Mouse (Mus musculus) intestine, embryonic 16.5 days (tissue): ENCODE measurements around the gene Usp24. TPM values are rescaled to one million over a fixed set of nuclear protein-coding genes. Genes with fewer than 3 reads are reported as not detected.
A peak's percentile ranks its signal among the peaks of the same experiment; 100 is the strongest.
"Not testable (repeated sequence)": the region's sequence is repeated elsewhere in the genome, so short reads cannot be mapped to it uniquely, and the experiment has no call there.

Experiments
- ATAC-seq: fragments of 200-750 bp; cut with Nextera tagmentation; 2 replicates; pipeline ENCODE4 v1.8.0; 2017; ENCODE audit warnings: moderate TSS enrichment, moderate library complexity
- H3K27ac ChIP-seq: fragments of 300-500 bp; sonication (generic); 2 replicates; pipeline ENCODE4 v1.5.1; 2014; ENCODE audit warnings: mild to moderate bottlenecking, low read length
- H3K27me3 ChIP-seq: fragments of 300-500 bp; sonication (generic); replicated peaks from 2 replicates; pipeline ENCODE4 v1.6.1; 2014; ENCODE audit warnings: low read length, control low read depth, mixed read lengths; ENCODE audit not compliant: control insufficient read depth, insufficient read depth
- H3K36me3 ChIP-seq: fragments of 300-500 bp; sonication (generic); 2 replicates; pipeline ENCODE4 v1.6.1; 2014; ENCODE audit warnings: low read length, control low read depth; ENCODE audit not compliant: control insufficient read depth, insufficient read depth
- H3K4me1 ChIP-seq: fragments of 300-500 bp; sonication (generic); 2 replicates; pipeline ENCODE4 v1.6.1; 2014; ENCODE audit warnings: low read length, control low read depth, mixed read lengths; ENCODE audit not compliant: control insufficient read depth, insufficient read depth
- H3K4me2 ChIP-seq: fragments of 300-500 bp; sonication (generic); 2 replicates; pipeline ENCODE4 v1.6.1; 2014; ENCODE audit warnings: low read depth, low read length, control low read depth
- H3K4me3 ChIP-seq: fragments of 300-500 bp; sonication (generic); 2 replicates; pipeline ENCODE4 v1.5.1; 2014; ENCODE audit warnings: mild to moderate bottlenecking, low read length
- H3K9ac ChIP-seq: fragments of 300-500 bp; sonication (generic); 2 replicates; pipeline ENCODE4 v1.6.1; 2014; ENCODE audit warnings: low read depth, low read length
- H3K9me3 ChIP-seq: fragments of 300-500 bp; sonication (generic); 2 replicates; pipeline ENCODE4 v1.6.1; 2016; ENCODE audit warnings: low read length, control low read depth; ENCODE audit not compliant: control insufficient read depth
- WGBS: fragments of 180-500 bp; shearing (Covaris S2); extraction: QIAGEN DNeasy Blood & Tissue Kit; methylation state at CpG from one replicate; pipeline ENCODE4 v1.1.7; 2014; 5-methylcytosine and 5-hydroxymethylcytosine counted together
- polyA plus RNA-seq: library from polyadenylated mRNA; unstranded; fragments of >200 nt; fragmentation: Nextera tagmentation; extraction: Ambion mirVana; gene quantifications from 2 replicates; pipeline ENCODE4 v1.2.1, GENCODE M21; 2015

The Usp24 gene
- polyA plus RNA-seq, 1 experiment from 2014 or later: 3.7 TPM

- peak overlapping the region; percentile 94 for H3K9ac ChIP-seq
- WGBS: under 1% methylated on average over 81 of the region's 81 CpGs
- peaks cover 12% of the 10 kb centered on the region for H3K4me1 ChIP-seq
- peak overlapping the region; percentile 81 for H3K4me2 ChIP-seq
- peak; percentile 77 for ATAC-seq
- peak overlapping the region; percentile 90 for H3K27ac ChIP-seq
- H3K9me3 ChIP-seq: no peaks in the 10 kb centered on the region
- no peaks in the 10 kb centered on the region for H3K36me3 ChIP-seq
- H3K27me3 ChIP-seq: no peaks in the 10 kb centered on the region
- peak overlapping the region; percentile 98 for H3K4me3 ChIP-seq
Measured at GRCm38 (mm10) chr4:106316351-106317178, 552 bp downstream of the Usp24 start.

GRCm38 (mm10) chr4:106317179-106318055 is 1.4 kb downstream of the Usp24 start:
- Histone ChIP-seq H3K9ac (peak overlapping the region; percentile 94), H3K4me2 (peak overlapping the region; percentile 81), H3K36me3 (no peaks in the 10 kb centered on the region), H3K27ac (peak overlapping the region; percentile 16; the same call in 1 of the 2 replicates), H3K27me3 (no peaks in the 10 kb centered on the region), H3K4me3 (peak overlapping the region; percentile 98), H3K9me3 (no peaks in the 10 kb centered on the region), H3K4me1 (peaks cover 14% of the 10 kb centered on the region)
- ATAC-seq: peak; percentile 10; the same call in 1 of the 2 replicates
- 13% methylated on average over 19 of the region's 19 CpGs for WGBS

GRCm38 (mm10) chr4:106318208-106318607 is 2.2 kb downstream of the Usp24 start:
- Histone ChIP-seq H3K4me3 (no peak overlapping the region), H3K9ac (no peak overlapping the region), H3K9me3 (no peaks in the 10 kb centered on the region), H3K4me2 (peak overlapping the region; percentile 81), H3K27ac (no peak overlapping the region), H3K27me3 (no peaks in the 10 kb centered on the region), H3K4me1 (peaks cover 14% of the 10 kb centered on the region), H3K36me3 (no peaks in the 10 kb centered on the region)
- no peak for ATAC-seq
- WGBS: 75% methylated on average over 4 of the region's 4 CpGs

- Histone ChIP-seq H3K27ac (no peak overlapping the region), H3K4me2 (no peak overlapping the region), H3K9me3 (no peaks in the 10 kb centered on the region), H3K4me3 (no peak overlapping the region), H3K9ac (no peak overlapping the region), H3K36me3 (no peaks in the 10 kb centered on the region), H3K27me3 (no peaks in the 10 kb centered on the region), H3K4me1 (peaks cover 14% of the 10 kb centered on the region)
- 70% methylated on average over 6 of the region's 6 CpGs for WGBS
- no peak for ATAC-seq
Measured at GRCm38 (mm10) chr4:106318976-106319375, 3.0 kb downstream of the Usp24 start.

- no peak overlapping the region for H3K4me3 ChIP-seq
- H3K4me2 ChIP-seq: no peak overlapping the region
- no peak for ATAC-seq
- H3K36me3 ChIP-seq: no peaks in the 10 kb centered on the region
- no peak overlapping the region for H3K27ac ChIP-seq
- H3K27me3 ChIP-seq: no peaks in the 10 kb centered on the region
- H3K9me3 ChIP-seq: no peaks in the 10 kb centered on the region
- H3K9ac ChIP-seq: no peak overlapping the region
- peaks cover 8% of the 10 kb centered on the region for H3K4me1 ChIP-seq
- 90% methylated on average over 10 of the region's 10 CpGs for WGBS
Measured at GRCm38 (mm10) chr4:106322846-106323245, 6.8 kb downstream of the Usp24 start.

GRCm38 (mm10) chr4:106323318-106323717 is 7.3 kb downstream of the Usp24 start:
- no peak overlapping the region for H3K4me2 ChIP-seq
- H3K4me3 ChIP-seq: no peak overlapping the region
- WGBS: 74% methylated on average over 2 of the region's 2 CpGs
- ATAC-seq: no peak
- peaks cover 3% of the 10 kb centered on the region for H3K4me1 ChIP-seq
- no peak overlapping the region for H3K27ac ChIP-seq
- H3K36me3 ChIP-seq: no peaks in the 10 kb centered on the region
- H3K9me3 ChIP-seq: no peaks in the 10 kb centered on the region
- H3K9ac ChIP-seq: no peak overlapping the region
- no peaks in the 10 kb centered on the region for H3K27me3 ChIP-seq

GRCm38 (mm10) chr4:106327436-106327835 is 11.4 kb downstream of the Usp24 start:
- no peaks in the 10 kb centered on the region for H3K36me3 ChIP-seq
- no peak overlapping the region for H3K9ac ChIP-seq
- no peak overlapping the region for H3K4me3 ChIP-seq
- H3K9me3 ChIP-seq: no peaks in the 10 kb centered on the region
- ATAC-seq: peak; percentile 82
- no peak overlapping the region for H3K4me2 ChIP-seq
- no peaks in the 10 kb centered on the region for H3K27me3 ChIP-seq
- peaks cover 9% of the 10 kb centered on the region for H3K4me1 ChIP-seq
- H3K27ac ChIP-seq: no peak overlapping the region
- 63% methylated on average over 5 of the region's 5 CpGs for WGBS

- no peak overlapping the region for H3K4me2 ChIP-seq
- no peak for ATAC-seq
- WGBS: 92% methylated on average over 4 of the region's 4 CpGs
Measured at GRCm38 (mm10) chr4:106328704-106329103, 12.7 kb downstream of the Usp24 start.

GRCm38 (mm10) chr4:106329171-106329570 is 13.2 kb downstream of the Usp24 start:
- H3K4me3 ChIP-seq, H3K9ac ChIP-seq, H3K27me3 ChIP-seq, H3K4me1 ChIP-seq, H3K36me3 ChIP-seq, H3K4me2 ChIP-seq, ATAC-seq, H3K27ac ChIP-seq, H3K9me3 ChIP-seq: not testable (repeated sequence)
- 90% methylated on average over 6 of the region's 6 CpGs for WGBS

More at GRCm38 (mm10) chr4:106328704-106329103, 12.7 kb downstream of the Usp24 start:
- Histone ChIP-seq H3K4me1 (peaks cover 9% of the 10 kb centered on the region), H3K4me3 (no peak overlapping the region), H3K9me3 (no peaks in the 10 kb centered on the region), H3K27ac (no peak overlapping the region), H3K36me3 (no peaks in the 10 kb centered on the region), H3K27me3 (no peaks in the 10 kb centered on the region), H3K9ac (no peak overlapping the region)
